Mouse (Mus musculus): ENCODE data around the gene Ssbp3. TPM values are rescaled to one million over a fixed set of nuclear protein-coding genes. Genes with fewer than 3 reads are reported as not detected.

Gene Ssbp3
- polyA plus RNA-seq, 1 experiment from 2014 or later: 332 TPM

DNA sequence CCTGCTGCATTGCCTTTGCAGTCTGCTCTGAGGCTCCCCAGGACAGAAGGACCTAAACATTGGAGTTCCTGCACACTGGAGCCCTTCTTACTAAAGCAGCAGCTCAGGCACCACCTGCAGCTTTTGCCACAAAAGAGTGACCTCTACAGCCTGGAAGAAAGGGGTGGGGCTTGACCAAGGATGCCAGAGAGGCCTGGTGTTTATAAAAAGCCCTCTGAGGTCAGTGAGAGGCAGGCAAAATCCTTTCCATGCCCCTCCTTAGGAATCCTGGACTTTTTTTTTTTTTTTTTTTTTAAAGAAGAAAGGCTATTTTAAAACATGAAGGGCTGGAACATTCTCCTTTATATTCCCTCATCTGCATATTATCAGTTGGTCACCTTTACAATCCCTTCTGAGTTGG lies 42.7 kb downstream of the Ssbp3 start:
- Histone ChIP-seq H3K27ac (no peak overlapping the region), H3K9ac (no peak overlapping the region), H3K4me2 (replicated peaks) (no peak overlapping the region), H3K27me3 (replicated peaks) (no peaks in the 10 kb centered on the region), H3K36me3 (0 out of 2 replicates have a peak, but pooled peaks cover 3% of the 10 kb centered on the region), H3K4me3 (no peak overlapping the region), H3K9me3 (no peaks in the 10 kb centered on the region), H3K4me1 (peaks cover 87% of the 10 kb centered on the region)
- no peak for ATAC-seq (ENCODE audit: low FRiP score, low read depth)

GRCm38 (mm10) chr4:106953760-106954159 lies 43.3 kb downstream of the Ssbp3 start:
- no peak overlapping the region for H3K4me3 ChIP-seq
- H3K27me3 ChIP-seq (replicated peaks): no peaks in the 10 kb centered on the region
- H3K4me1 ChIP-seq: peaks cover 87% of the 10 kb centered on the region
- WGBS: 87% methylated on average over 5 of the region's 5 CpGs
- H3K9me3 ChIP-seq: no peaks in the 10 kb centered on the region
- 0 out of 2 replicates have a peak, but pooled peaks cover 3% of the 10 kb centered on the region for H3K36me3 ChIP-seq
- H3K27ac ChIP-seq: no peak overlapping the region
- no peak for ATAC-seq (ENCODE audit: low FRiP score, low read depth)
- H3K9ac ChIP-seq: no peak overlapping the region
- H3K4me2 ChIP-seq (replicated peaks): no peak overlapping the region

DNA sequence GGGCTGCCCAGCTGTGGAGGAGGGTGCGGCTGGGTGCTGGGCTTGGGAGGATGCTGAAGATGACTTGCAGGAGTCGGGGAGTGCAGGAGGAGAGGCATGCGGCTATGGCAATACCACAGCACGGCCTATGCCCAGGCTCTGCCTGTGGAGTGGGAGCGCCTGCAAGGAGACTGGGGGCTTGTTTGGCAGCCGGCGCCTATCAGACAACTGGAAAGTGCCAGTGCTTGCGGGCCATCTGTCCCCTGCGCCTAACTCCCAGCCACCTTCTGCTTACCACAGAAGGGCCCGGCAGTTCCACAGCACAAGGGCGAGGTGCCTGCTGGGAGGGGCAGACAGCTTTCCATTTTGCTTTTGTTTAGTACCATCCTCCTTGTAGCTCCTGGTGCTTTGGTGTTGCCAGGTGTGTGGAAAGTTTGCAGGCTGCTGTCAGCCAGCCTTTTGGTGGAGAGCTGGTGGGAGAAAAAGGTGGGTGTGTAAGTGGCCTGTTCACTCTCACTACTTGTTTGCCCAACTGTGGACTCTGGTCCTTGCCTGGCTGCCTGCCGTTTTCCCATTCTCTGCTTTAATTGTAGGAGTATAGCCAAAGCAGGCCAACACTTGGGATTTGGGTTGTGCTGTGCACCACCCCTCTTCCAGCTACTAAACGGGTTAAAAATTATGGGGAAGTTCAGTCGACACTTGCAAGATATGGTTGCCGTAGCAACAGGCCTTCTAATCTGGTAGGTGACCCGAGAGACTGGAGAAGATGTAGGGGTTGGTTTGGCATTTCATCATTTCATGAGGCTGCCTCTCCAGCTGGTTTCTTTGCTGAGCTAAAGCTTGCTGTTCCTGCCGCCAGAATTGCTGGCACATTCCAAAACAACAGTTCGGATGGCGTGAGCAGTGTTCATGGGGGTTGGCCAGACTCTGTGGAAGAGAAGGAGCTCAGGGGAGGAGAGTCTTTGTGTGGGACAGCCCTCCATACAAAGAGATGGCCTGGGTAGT lies 45.5 kb downstream of the Ssbp3 start:
- ATAC-seq (ENCODE audit: low FRiP score, low read depth): 0 out of 2 replicates have a peak, but pooled peaks have one; percentile 15
- no peak overlapping the region for H3K4me3 ChIP-seq
- peaks cover 87% of the 10 kb centered on the region for H3K4me1 ChIP-seq
- no peaks in the 10 kb centered on the region for H3K9me3 ChIP-seq
- H3K27ac ChIP-seq: 0 out of 2 replicates have a peak overlapping the region, but pooled peaks have one; percentile 8
- H3K36me3 ChIP-seq: 0 out of 2 replicates have a peak, but pooled peaks cover 3% of the 10 kb centered on the region
- 49% methylated on average over 19 of the region's 19 CpGs for WGBS
- H3K4me2 ChIP-seq (replicated peaks): peak overlapping the region; percentile 7; the same call in 1 of the 2 replicates
- H3K9ac ChIP-seq: no peak overlapping the region
- H3K27me3 ChIP-seq (replicated peaks): no peaks in the 10 kb centered on the region

DNA sequence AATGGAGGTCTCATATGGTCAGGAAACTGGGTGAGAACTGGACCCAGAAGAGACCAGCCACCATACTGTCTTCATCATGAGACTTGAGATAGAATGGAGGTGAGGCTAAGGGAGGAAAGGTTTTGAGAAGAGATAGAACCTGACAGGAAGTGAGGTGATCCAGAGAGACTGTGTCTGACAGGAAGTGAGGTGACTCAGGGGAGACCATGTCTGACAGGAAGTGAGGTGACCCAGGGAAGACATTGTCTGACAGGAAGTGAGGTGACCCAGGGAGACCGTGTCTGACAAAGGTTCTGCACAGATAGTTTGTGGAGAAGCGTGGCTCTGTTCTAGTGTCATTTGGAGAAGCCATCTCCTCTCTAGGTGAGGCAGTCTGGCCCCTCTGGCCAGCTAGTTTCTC lies 47.6 kb downstream of the Ssbp3 start:
- no peaks in the 10 kb centered on the region for H3K9me3 ChIP-seq
- 0 out of 2 replicates have a peak, but pooled peaks cover 3% of the 10 kb centered on the region for H3K36me3 ChIP-seq
- no peak overlapping the region for H3K4me3 ChIP-seq
- no peaks in the 10 kb centered on the region for H3K27me3 ChIP-seq (replicated peaks)
- H3K27ac ChIP-seq: no peak overlapping the region
- ATAC-seq (ENCODE audit: low FRiP score, low read depth): no peak
- peaks cover 95% of the 10 kb centered on the region for H3K4me1 ChIP-seq
- no peak overlapping the region for H3K9ac ChIP-seq
- 87% methylated on average over 2 of the region's 2 CpGs for WGBS
- no peak overlapping the region for H3K4me2 ChIP-seq (replicated peaks)

DNA sequence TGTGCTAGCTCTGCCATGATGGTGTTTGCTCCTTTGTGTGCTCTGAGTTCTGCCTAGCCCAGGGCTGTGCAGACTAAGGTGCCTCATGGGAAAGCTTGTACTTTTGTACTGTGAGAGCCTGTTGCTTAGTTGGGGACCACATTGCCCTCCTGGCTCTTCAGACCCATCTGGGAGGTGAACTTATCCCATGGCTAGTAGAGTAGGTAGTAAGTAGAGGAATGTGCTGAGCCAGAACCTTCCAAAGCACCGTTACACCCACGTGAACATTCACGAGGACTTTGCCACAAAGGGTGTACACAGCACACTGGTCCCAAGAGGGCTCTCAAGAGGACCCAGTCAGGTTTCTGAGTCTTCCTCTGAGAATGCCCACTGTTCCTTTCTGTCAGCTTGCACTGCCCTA lies 48.1 kb downstream of the Ssbp3 start:
- Histone ChIP-seq H3K27me3 (replicated peaks) (no peaks in the 10 kb centered on the region), H3K4me3 (no peak overlapping the region), H3K36me3 (0 out of 2 replicates have a peak, but pooled peaks cover 3% of the 10 kb centered on the region), H3K4me2 (replicated peaks) (no peak overlapping the region), H3K27ac (no peak overlapping the region), H3K9me3 (no peaks in the 10 kb centered on the region), H3K4me1 (peaks cover 95% of the 10 kb centered on the region), H3K9ac (no peak overlapping the region)
- WGBS: 66% methylated on average over 3 of the region's 3 CpGs
- ATAC-seq (ENCODE audit: low FRiP score, low read depth): no peak

- ATAC-seq (ENCODE audit: low FRiP score, low read depth): peak; percentile 48; the same call in 1 of the 2 replicates
- WGBS: 45% methylated on average over 12 of the region's 12 CpGs
- no peak overlapping the region for H3K4me3 ChIP-seq
- H3K27me3 ChIP-seq (replicated peaks): no peaks in the 10 kb centered on the region
- peaks cover 97% of the 10 kb centered on the region for H3K4me1 ChIP-seq
- H3K36me3 ChIP-seq: 0 out of 2 replicates have a peak, but pooled peaks cover 3% of the 10 kb centered on the region
- peak overlapping the region; percentile 22; the same call in 1 of the 2 replicates for H3K4me2 ChIP-seq (replicated peaks)
- H3K9me3 ChIP-seq: no peaks in the 10 kb centered on the region
- 0 out of 2 replicates have a peak overlapping the region, but pooled peaks have one; percentile 0 for H3K27ac ChIP-seq
- no peak overlapping the region for H3K9ac ChIP-seq
Observed at GRCm38 (mm10) chr4:106959506-106960302, 49.2 kb downstream of the Ssbp3 start.

GRCm38 (mm10) chr4:106960476-106960875 lies 50.0 kb downstream of the Ssbp3 start:
- peaks cover 7% of the 10 kb centered on the region for H3K36me3 ChIP-seq
- H3K4me1 ChIP-seq: peaks cover 97% of the 10 kb centered on the region
- H3K9me3 ChIP-seq: no peaks in the 10 kb centered on the region
- H3K27ac ChIP-seq: 0 out of 2 replicates have a peak overlapping the region, but pooled peaks have one; percentile 0
- H3K9ac ChIP-seq: no peak overlapping the region
- no peak overlapping the region for H3K4me3 ChIP-seq
- peak overlapping the region; percentile 8; the same call in 1 of the 2 replicates for H3K4me2 ChIP-seq (replicated peaks)
- ATAC-seq (ENCODE audit: low FRiP score, low read depth): no peak
- 79% methylated on average over 2 of the region's 2 CpGs for WGBS
- H3K27me3 ChIP-seq (replicated peaks): no peaks in the 10 kb centered on the region

DNA sequence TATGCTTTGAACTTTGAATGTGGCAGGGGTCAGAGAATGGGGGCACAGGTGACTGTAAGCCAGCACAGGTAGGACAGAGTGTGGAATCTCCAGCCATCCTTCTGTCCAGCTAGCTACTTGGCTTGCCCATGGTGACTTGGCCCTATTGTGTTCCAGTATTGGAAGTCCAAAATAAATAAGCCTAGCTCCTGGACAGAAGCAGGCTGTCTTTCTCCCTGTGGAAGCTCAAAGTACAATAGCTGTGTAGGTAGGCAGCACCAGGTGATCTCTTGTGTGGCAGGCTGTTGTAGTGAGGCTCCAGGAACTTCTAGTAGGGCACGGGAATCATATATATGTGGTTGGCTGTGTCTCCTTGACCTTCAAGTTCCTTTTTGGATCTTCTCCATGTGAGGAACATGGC lies 50.8 kb downstream of the Ssbp3 start:
- Histone ChIP-seq H3K36me3 (peaks cover 10% of the 10 kb centered on the region), H3K4me1 (peaks cover 91% of the 10 kb centered on the region), H3K27me3 (replicated peaks) (no peaks in the 10 kb centered on the region), H3K27ac (no peak overlapping the region), H3K4me2 (replicated peaks) (no peak overlapping the region), H3K4me3 (no peak overlapping the region), H3K9ac (no peak overlapping the region), H3K9me3 (no peaks in the 10 kb centered on the region)
- WGBS: 100% methylated on average over 1 of the region's 1 CpGs
- ATAC-seq (ENCODE audit: low FRiP score, low read depth): no peak

DNA sequence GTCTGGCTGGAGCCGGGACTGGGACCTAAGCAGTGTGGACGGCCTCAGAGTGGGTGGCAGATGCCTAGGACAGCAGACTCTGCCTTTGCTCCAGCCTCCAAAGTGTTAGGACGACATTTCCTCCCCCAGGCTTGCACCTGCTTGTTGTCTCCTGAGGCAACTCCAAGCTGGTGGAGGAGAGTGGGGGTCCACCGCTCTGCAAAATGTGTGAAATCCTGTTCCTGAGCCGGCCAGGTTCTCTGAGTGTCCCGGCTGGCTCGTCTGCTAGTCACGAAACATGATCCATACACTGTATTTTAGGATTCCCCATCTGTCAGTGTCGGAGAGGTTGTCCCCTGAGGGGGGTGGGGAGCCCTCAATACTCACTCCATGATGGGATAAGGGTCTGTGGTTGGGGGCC lies 53.9 kb downstream of the Ssbp3 start:
- H3K4me1 ChIP-seq: peaks cover 81% of the 10 kb centered on the region
- H3K9ac ChIP-seq: no peak overlapping the region
- peaks cover 14% of the 10 kb centered on the region for H3K36me3 ChIP-seq
- WGBS: 65% methylated on average over 9 of the region's 9 CpGs
- H3K4me3 ChIP-seq: no peak overlapping the region
- H3K27me3 ChIP-seq (replicated peaks): no peaks in the 10 kb centered on the region
- no peaks in the 10 kb centered on the region for H3K9me3 ChIP-seq
- ATAC-seq (ENCODE audit: low FRiP score, low read depth): no peak
- no peak overlapping the region for H3K4me2 ChIP-seq (replicated peaks)
- H3K27ac ChIP-seq: 0 out of 2 replicates have a peak overlapping the region, but pooled peaks have one; percentile 0

DNA sequence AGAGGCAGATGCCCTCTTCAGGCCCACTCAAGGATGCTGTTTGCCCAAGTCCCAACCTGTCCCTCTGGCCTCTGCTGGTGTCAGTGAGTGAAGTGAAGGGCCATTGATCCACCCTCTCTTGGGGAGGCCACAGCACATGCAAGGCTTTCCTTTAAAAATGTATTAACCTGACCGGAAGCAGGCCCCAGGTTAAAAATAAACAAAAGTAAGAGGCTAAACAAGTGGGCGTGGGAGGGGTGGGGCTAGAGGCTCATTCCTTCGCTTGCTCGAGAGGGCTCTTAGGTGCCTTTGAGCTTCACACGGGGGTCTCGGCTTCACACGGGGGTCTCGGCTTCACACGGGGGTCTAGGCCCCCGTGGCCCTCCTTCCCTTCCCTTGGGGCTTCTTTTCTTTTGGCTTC lies 54.5 kb downstream of the Ssbp3 start:
- no peak overlapping the region for H3K4me2 ChIP-seq (replicated peaks)
- WGBS: 64% methylated on average over 10 of the region's 10 CpGs
- H3K9ac ChIP-seq: no peak overlapping the region
- no peak overlapping the region for H3K4me3 ChIP-seq
- no peaks in the 10 kb centered on the region for H3K9me3 ChIP-seq
- ATAC-seq (ENCODE audit: low FRiP score, low read depth): no peak
- H3K27me3 ChIP-seq (replicated peaks): no peaks in the 10 kb centered on the region
- H3K4me1 ChIP-seq: peaks cover 78% of the 10 kb centered on the region
- H3K36me3 ChIP-seq: peaks cover 14% of the 10 kb centered on the region
- 0 out of 2 replicates have a peak overlapping the region, but pooled peaks have one; percentile 20 for H3K27ac ChIP-seq

- no peak overlapping the region for H3K4me2 ChIP-seq (replicated peaks)
- no peak overlapping the region for H3K4me3 ChIP-seq
- no peak overlapping the region for H3K9ac ChIP-seq
- H3K27ac ChIP-seq: no peak overlapping the region
- H3K27me3 ChIP-seq (replicated peaks): no peaks in the 10 kb centered on the region
- ATAC-seq (ENCODE audit: low FRiP score, low read depth): no peak
- WGBS: 73% methylated on average over 3 of the region's 3 CpGs
- peaks cover 74% of the 10 kb centered on the region for H3K4me1 ChIP-seq
- no peaks in the 10 kb centered on the region for H3K9me3 ChIP-seq
- H3K36me3 ChIP-seq: peaks cover 14% of the 10 kb centered on the region
Observed at GRCm38 (mm10) chr4:106966443-106966842, 55.9 kb downstream of the Ssbp3 start.

DNA sequence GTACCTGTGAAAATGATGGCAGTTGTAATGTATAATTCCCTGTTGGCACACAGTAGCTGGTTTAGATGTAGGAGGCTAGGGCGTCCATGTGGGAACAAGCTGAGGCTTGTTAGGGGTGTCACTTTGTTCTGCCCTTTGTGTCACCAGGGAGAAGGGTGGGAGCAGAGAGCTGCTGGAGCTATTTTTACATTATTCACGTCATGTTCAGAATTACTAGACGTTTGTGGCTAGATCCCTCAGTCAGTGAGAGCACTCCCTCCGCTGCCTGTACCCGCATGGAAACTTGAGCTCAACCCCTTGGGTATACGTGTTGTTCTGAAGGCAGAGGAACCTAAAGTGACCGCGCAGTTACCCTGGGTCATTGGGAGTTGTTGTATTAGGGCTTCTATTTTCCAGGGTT lies 58.4 kb downstream of the Ssbp3 start:
- Histone ChIP-seq H3K4me3 (no peak overlapping the region), H3K4me1 (peaks cover 75% of the 10 kb centered on the region), H3K9me3 (no peaks in the 10 kb centered on the region), H3K4me2 (replicated peaks) (no peak overlapping the region), H3K9ac (no peak overlapping the region), H3K36me3 (peaks cover 14% of the 10 kb centered on the region), H3K27ac (no peak overlapping the region), H3K27me3 (replicated peaks) (no peaks in the 10 kb centered on the region)
- ATAC-seq (ENCODE audit: low FRiP score, low read depth): no peak
- WGBS: 75% methylated on average over 8 of the region's 8 CpGs
